Mouse (Mus musculus) midbrain, embryonic 10.5 days (tissue): ENCODE measurements around the gene Popdc3. TPM values are rescaled to one million over a fixed set of nuclear protein-coding genes. Genes with fewer than 3 reads are reported as not detected.
"Not testable (repeated sequence)": the region's sequence is repeated elsewhere in the genome, so short reads cannot be mapped to it uniquely, and the experiment has no call there.

Experiments
- DNase-seq: peaks from one replicate; pipeline ENCODE4 v3.0.0-alpha.2; 2017; ENCODE audit warnings: low spot score
- H3K27ac ChIP-seq: fragments of 300-500 bp; sonication (generic); replicated peaks from 2 replicates; pipeline ENCODE4 v1.5.1; 2016; ENCODE audit warnings: mild to moderate bottlenecking
- H3K27me3 ChIP-seq: fragments of 300-500 bp; sonication (generic); 2 replicates; pipeline ENCODE4 v1.6.1; 2016; ENCODE audit warnings: low read depth, mild to moderate bottlenecking; ENCODE audit not compliant: poor library complexity, severe bottlenecking
- H3K36me3 ChIP-seq: fragments of 300-500 bp; sonication (generic); 2 replicates; pipeline ENCODE4 v1.6.1; 2016; ENCODE audit warnings: mild to moderate bottlenecking, moderate library complexity
- H3K4me1 ChIP-seq: fragments of 300-500 bp; sonication (generic); 2 replicates; pipeline ENCODE4 v1.6.1; 2016
- H3K4me3 ChIP-seq: fragments of 300-500 bp; sonication (generic); 2 replicates; pipeline ENCODE4 v1.5.1; 2016; ENCODE audit warnings: mild to moderate bottlenecking, moderate library complexity
- H3K9me3 ChIP-seq: fragments of 300-500 bp; sonication (generic); replicated peaks from 2 replicates; pipeline ENCODE4 v1.6.1; 2016; ENCODE audit warnings: mild to moderate bottlenecking
- WGBS: fragments of 180-500 bp; shearing (Covaris S2); methylation state at CpG from one replicate; pipeline ENCODE4 v1.1.7; 2016; 5-methylcytosine and 5-hydroxymethylcytosine counted together
- polyA plus RNA-seq: library from polyadenylated mRNA; unstranded; fragments of >200 nt; fragmentation: Nextera tagmentation; extraction: Ambion mirVana; gene quantifications from 2 replicates; pipeline ENCODE4 v1.2.1, GENCODE M21; 2016

Gene Popdc3
- polyA plus RNA-seq, 1 experiment from 2014 or later = 0.19 TPM

DNA sequence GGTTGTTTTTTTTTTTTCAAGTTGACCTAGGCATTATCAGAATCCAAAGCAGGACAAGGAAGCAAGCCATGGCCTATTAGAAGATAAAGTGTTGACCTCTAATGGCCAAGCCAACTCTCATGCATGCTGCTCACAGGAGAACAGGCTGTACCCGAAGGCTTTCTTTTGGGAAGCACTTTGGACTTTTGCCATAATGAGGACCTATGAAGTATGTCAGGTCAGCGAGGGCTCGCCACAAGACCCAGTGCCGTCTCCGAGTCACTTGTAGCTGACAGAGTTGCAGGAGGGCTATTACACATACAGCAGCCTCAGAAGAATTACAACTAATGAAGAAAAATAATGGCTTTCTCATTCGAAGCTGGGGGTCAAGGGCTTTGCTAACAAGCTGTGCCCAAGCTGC is 55.5 kb downstream of the Popdc3 start:
- Histone ChIP-seq H3K27me3 (no peaks in the 10 kb centered on the region), H3K9me3 (no peaks in the 10 kb centered on the region), H3K4me1 (peaks cover 11% of the 10 kb centered on the region), H3K4me3 (no peak overlapping the region), H3K27ac (no peak overlapping the region), H3K36me3 (no peaks in the 10 kb centered on the region)
- DNase-seq = no peak
- 85% methylated on average over 6 of the region's 6 CpGs for WGBS

DNA sequence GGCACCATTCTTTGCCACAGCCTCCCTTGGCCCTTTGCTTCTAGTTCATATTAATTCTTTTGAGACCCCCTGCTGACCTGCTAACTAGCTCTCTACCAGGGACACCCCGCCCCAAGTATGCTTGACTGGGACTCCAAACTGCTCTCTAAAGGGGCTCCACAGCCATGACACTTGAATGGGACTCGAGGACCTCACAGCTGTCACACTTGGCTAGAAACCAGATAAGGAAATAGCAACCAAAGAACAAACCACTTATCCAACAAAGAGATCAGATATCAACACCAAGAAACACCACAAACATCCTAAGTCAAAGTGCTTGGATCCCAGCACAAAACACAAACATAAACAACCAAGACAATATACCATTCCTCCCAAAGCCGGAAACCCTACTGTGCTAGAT is 58.4 kb downstream of the Popdc3 start:
- WGBS = 50% methylated on average over 3 of the region's 3 CpGs
- DNase-seq = no peak
- H3K9me3 ChIP-seq = no peaks in the 10 kb centered on the region
- H3K27me3 ChIP-seq = no peaks in the 10 kb centered on the region
- no peaks in the 10 kb centered on the region for H3K36me3 ChIP-seq
- H3K27ac ChIP-seq = no peak overlapping the region
- no peak overlapping the region for H3K4me3 ChIP-seq
- no peaks in the 10 kb centered on the region for H3K4me1 ChIP-seq

DNA sequence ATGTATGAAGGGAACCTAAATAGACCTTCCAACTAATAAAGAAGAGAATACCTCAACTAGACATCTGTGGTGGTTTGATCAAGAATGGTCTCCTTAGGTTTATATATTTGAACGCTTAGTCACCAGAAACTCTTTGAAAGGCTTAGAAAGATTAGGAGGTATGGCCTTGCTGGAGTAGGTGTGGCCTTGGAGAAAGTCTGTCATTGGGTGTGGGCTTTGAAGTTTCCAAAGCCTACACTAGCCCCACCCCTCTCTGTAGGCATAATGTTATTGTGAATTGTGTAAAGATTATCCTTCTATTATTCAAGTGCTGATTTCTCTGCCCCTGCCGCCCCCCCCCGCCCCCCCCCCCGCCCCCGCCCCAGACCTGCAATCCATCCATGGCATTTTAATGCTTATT is 59.6 kb downstream of the Popdc3 start:
- Histone ChIP-seq H3K27me3 (no peaks in the 10 kb centered on the region), H3K9me3 (no peaks in the 10 kb centered on the region), H3K4me1 (no peaks in the 10 kb centered on the region), H3K4me3 (no peak overlapping the region), H3K36me3 (no peaks in the 10 kb centered on the region), H3K27ac (no peak overlapping the region)
- no peak for DNase-seq
- 80% methylated on average over 5 of the region's 5 CpGs for WGBS

DNA sequence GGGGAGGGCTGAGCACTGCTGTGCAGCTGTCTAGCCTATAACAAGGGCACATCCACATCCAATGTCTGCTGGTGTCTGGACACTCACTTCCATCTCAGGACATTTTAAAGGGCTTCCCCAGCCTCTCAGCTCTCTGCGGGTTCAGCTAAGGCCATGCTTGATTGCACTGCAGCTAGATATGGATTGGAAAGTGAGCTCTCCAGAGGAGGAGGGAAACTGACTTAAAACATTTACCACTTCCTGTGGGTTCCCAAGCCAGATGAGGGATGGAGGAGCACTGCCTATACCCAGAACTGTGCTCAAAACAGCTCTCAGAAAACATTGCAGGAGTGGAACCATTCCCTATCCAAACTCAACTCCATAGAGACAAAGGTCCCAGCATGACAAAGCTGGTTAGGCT is 82.6 kb downstream of the Popdc3 start:
- H3K9me3 ChIP-seq = peaks cover 9% of the 10 kb centered on the region; the same call in 1 of the 2 replicates
- WGBS = 91% methylated on average over 1 of the region's 1 CpGs
- no peaks in the 10 kb centered on the region for H3K36me3 ChIP-seq
- H3K27me3 ChIP-seq = no peaks in the 10 kb centered on the region
- no peaks in the 10 kb centered on the region for H3K4me1 ChIP-seq
- DNase-seq = no peak
- no peak overlapping the region for H3K27ac ChIP-seq
- no peak overlapping the region for H3K4me3 ChIP-seq

DNA sequence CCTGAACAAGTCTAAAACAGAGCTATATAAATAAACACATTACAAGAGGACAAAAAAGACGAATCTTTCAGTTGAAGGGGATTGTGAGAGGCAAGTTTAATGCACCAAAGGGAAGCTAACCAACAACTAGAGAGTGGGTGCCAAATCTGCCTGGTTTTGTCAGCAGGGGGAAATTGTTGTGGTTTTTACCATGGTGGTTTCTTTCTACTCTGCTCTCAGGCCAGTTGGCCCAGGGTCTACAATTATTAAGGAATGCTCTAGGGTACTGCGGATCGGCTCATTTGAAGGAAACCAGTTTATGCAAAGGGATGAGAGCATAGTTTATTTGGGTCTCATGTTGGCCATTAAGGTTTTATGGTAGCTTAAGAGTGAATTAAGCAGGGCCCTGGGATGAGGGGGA is 84.2 kb downstream of the Popdc3 start:
- Histone ChIP-seq H3K4me3 (no peak overlapping the region), H3K4me1 (no peaks in the 10 kb centered on the region), H3K36me3 (no peaks in the 10 kb centered on the region), H3K9me3 (no peaks in the 10 kb centered on the region), H3K27me3 (no peaks in the 10 kb centered on the region), H3K27ac (no peak overlapping the region)
- WGBS = 96% methylated on average over 3 of the region's 3 CpGs
- no peak for DNase-seq

DNA sequence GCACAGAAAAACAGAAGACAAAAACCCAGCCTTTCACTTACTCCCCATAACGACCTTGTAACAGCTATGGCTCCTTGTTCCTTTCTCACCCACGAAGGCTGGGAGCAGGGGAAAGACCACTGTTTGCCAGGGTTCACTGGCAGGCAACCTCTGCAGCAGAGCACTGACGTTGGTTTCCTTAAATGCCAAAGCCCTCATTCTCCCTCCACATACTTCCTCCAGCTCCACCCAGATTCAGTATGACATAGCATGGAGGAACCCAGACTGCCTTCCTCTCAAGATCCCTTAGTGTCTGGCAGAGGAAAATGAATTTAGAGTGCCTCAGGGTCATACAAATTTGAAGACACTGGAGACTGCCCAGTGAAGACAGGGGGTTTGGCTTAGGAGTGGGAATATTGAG is 98.6 kb downstream of the Popdc3 start:
- no peak overlapping the region for H3K4me3 ChIP-seq
- 66% methylated on average over 3 of the region's 3 CpGs for WGBS
- no peaks in the 10 kb centered on the region for H3K36me3 ChIP-seq
- 0 out of 2 replicates have a peak, but pooled peaks cover 3% of the 10 kb centered on the region for H3K9me3 ChIP-seq
- H3K27me3 ChIP-seq = no peaks in the 10 kb centered on the region
- no peaks in the 10 kb centered on the region for H3K4me1 ChIP-seq
- DNase-seq = no peak
- H3K27ac ChIP-seq = no peak overlapping the region

DNA sequence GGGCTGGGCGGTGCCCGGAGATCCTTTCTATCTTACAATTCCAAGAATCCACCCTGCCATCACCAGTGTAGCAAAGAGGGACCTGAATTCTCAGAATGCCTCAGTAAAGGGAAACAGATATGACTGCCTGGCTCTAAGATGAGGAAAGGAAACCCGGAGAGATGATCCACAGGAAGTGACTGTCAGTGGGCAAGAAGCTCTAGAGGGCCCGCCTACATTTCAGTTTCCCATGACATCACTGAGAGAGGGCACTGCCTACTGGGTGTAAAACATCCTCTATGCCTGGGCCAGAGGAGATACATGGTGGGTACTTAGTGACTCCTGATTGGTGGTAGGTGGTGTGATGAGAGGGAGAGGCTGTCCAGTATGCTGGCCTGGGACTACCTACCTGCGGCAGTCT is 99.1 kb downstream of the Popdc3 start:
- WGBS = 90% methylated on average over 5 of the region's 5 CpGs
- H3K9me3 ChIP-seq = no peaks in the 10 kb centered on the region

DNA sequence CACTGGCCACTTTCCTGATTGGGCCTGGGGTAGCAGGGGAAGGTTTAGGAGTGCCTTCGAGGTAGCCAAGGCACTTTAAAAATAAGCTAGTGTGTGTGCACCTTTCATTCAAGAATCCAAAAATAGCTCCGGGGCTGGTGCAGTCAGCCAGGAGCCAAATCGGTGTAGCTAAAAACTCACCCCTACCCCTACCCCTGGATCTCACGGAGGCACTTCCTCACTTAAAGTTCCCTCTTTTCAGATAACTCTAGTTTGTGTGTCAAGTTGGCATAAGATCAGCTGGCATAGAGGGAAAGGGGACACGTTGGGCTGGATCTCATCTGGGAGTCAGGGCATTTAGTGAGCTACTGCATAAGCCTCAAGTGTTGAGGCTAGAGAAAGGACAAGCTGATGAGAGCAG is 107.8 kb downstream of the Popdc3 start:
- Histone ChIP-seq H3K36me3 (no peaks in the 10 kb centered on the region), H3K4me3 (no peak overlapping the region), H3K27ac (no peak overlapping the region), H3K9me3 (peaks cover 4% of the 10 kb centered on the region; the same call in 1 of the 2 replicates), H3K27me3 (peaks cover 46% of the 10 kb centered on the region), H3K4me1 (peaks cover 11% of the 10 kb centered on the region)
- DNase-seq = no peak
- 93% methylated on average over 5 of the region's 5 CpGs for whole genome bisulfite sequencing

More for the DNA sequence above, 99.1 kb downstream of the Popdc3 start:
- no peak overlapping the region for H3K27ac ChIP-seq
- no peak overlapping the region for H3K4me3 ChIP-seq
- H3K36me3 ChIP-seq = no peaks in the 10 kb centered on the region
- DNase-seq = no peak
- H3K4me1 ChIP-seq = no peaks in the 10 kb centered on the region
- H3K27me3 ChIP-seq = no peaks in the 10 kb centered on the region

DNA sequence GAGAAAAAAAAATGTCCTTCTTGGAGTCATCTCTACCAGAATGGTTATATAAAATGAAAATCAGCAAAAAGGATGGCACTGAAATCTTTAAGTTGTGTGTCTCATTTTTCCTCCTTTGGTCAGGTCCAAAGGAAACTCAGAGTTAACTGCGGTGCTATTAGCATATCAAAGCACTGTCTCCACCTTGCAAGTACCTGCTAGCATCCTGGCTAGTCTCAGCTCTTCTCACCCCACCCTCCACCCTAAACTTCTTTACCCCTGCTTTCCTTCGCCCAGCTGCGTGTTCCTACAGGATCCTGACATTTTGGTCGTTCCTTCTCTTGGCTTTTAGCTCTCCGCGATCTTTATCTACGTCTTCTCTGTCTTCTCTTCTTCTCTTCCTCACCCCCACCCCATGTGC is 110.5 kb downstream of the Popdc3 start:
- WGBS = 47% methylated on average over 7 of the region's 7 CpGs
- H3K27me3 ChIP-seq = peaks cover 54% of the 10 kb centered on the region
- DNase-seq = no peak
- H3K4me1 ChIP-seq = peaks cover 11% of the 10 kb centered on the region
- no peak overlapping the region for H3K4me3 ChIP-seq
- H3K36me3 ChIP-seq = no peaks in the 10 kb centered on the region
- H3K9me3 ChIP-seq = peaks cover 4% of the 10 kb centered on the region; the same call in 1 of the 2 replicates
- no peak overlapping the region for H3K27ac ChIP-seq

DNA sequence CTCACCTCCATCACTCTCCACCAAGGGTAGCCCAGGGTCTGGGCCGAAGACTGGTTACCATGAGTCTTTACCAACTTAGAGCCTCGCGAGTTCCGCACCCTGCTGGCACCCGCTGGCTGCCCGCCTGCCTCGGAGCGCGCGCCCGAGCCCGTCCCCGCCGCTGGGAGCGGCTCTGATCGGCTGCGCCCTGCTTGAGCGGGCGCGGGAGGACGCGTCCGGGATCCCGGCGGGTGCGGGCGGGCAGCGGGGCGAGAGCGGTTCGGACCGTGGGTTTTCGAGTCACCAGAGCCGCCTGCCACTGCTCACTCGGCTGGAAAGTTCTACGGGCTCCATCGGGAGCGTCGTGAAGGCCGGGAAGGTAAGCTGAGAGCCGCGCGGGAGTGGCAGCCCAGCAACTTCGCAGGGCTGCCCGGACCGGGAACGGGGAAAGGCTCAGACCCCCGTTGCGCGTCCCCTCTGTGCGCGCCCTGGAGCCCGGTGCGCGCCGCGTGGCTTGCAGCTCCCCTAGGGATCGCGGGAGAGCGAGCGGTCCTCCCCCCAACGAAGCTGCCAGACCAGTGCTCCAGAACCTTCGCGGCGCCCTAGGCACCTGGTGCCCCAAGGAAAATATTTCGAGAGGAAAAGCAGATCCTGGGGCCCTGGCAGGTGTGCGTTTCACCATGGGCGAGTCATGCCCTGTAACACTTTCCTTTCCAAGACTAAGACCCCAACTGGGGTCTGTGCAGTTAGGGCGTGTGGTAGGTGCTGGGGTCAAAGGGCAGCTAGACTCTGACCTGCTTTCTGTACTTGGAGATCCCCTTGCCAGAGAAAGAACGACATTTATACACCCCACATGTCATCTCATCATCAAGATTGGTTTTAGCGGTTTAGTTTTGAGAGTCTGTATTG is 111.6 kb downstream of the Popdc3 start:
- H3K36me3 ChIP-seq = no peaks in the 10 kb centered on the region

DNA sequence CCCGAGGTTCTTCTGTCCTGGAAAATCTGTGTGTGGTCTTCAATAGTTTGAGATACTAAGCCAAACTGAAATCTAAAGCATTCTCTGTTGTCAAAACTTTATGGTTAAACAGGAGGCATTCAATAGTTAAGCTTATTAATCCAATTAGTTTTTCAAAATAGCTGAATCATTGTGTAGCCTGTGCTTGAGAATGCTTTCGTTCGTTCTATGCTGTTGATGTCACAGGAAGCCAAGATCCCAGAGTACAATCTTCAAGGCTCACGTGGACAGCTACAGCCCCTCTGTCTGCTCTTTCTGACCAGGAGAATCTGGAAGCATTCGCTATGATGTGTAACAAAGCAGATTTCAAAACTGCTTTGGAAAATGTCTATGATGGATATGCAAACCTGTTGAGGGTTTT is 112.7 kb downstream of the Popdc3 start:
- Histone ChIP-seq H3K27me3 (peaks cover 54% of the 10 kb centered on the region), H3K27ac (no peak overlapping the region), H3K4me3 (no peak overlapping the region), H3K9me3 (peaks cover 4% of the 10 kb centered on the region; the same call in 1 of the 2 replicates), H3K36me3 (no peaks in the 10 kb centered on the region), H3K4me1 (peaks cover 11% of the 10 kb centered on the region)
- WGBS = 52% methylated on average over 5 of the region's 5 CpGs
- no peak for DNase-seq

More for the DNA sequence above, 111.6 kb downstream of the Popdc3 start:
- peaks cover 11% of the 10 kb centered on the region for H3K4me1 ChIP-seq
- peak; percentile 50 for DNase-seq
- H3K9me3 ChIP-seq = peaks cover 4% of the 10 kb centered on the region; the same call in 1 of the 2 replicates
- WGBS = 1% methylated on average over 70 of the region's 71 CpGs
- H3K4me3 ChIP-seq = peak overlapping the region; percentile 69
- H3K27me3 ChIP-seq = peaks cover 54% of the 10 kb centered on the region
- peak overlapping the region; percentile 70; the same call in 1 of the 2 replicates for H3K27ac ChIP-seq

DNA sequence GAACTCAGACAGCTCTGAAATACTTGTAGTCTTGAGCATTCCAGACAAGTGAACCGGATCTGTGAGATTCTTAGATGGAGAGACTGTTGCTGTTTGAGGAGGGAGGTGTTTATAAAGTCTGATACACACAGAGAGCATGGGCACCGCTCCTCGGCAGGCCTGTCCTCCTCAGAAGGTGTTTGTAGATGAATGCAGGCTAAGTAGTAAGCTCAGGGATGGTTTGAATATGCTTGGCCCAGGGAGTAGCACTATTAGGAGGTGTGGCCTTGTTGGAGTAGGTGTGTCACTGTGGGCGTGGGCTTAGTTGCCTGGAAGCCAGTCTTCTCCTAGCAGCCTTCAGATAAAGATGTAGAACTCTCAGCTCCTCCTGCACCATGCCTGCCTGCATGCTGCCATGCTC is 114.3 kb downstream of the Popdc3 start:
- 72% methylated on average over 4 of the region's 4 CpGs for WGBS
- not testable (repeated sequence) for H3K36me3 ChIP-seq

DNA sequence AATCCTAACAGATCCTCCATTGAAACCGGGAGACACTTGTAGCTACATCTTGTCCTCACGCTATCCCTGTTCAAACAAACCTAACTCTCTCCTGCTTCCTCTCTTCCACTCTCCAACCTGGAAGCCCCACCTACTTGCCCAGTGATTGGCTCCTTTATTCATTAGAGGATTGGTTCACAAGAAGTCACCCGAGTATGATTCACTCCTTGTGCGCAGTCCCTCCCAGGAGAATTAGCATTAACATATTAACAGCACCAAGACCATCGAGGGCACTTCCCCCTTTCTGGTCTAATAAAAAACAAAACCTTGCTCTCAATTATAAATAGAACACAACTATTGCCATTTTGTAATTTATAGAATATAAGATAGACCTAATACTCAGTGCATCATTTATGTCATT is 117.2 kb downstream of the Popdc3 start:
- H3K27me3 ChIP-seq = peaks cover 13% of the 10 kb centered on the region
- WGBS = 85% methylated on average over 5 of the region's 5 CpGs
- H3K4me3 ChIP-seq = no peak overlapping the region
- H3K36me3 ChIP-seq = no peaks in the 10 kb centered on the region
- H3K27ac ChIP-seq = no peak overlapping the region
- no peak for DNase-seq
- no peaks in the 10 kb centered on the region for H3K9me3 ChIP-seq
- no peaks in the 10 kb centered on the region for H3K4me1 ChIP-seq

More for the DNA sequence above, 114.3 kb downstream of the Popdc3 start:
- H3K4me3 ChIP-seq, DNase-seq, H3K9me3 ChIP-seq, H3K27ac ChIP-seq: not testable (repeated sequence)
- H3K27me3 ChIP-seq = peaks cover 42% of the 10 kb centered on the region
- H3K4me1 ChIP-seq = peaks cover 11% of the 10 kb centered on the region
